Mouse (Mus musculus) spleen, embryonic (tissue): Measurements from ENCODE around the gene Zp3.

Source experiments
- CTCF ChIA-PET: fragments of 350-600 bp; sonication (Branson Sonifier 250); formaldehyde crosslinking; loops from one replicate; lab custom pipeline; 2022; lab: Charles Lee

The Zp3 gene

DNA sequence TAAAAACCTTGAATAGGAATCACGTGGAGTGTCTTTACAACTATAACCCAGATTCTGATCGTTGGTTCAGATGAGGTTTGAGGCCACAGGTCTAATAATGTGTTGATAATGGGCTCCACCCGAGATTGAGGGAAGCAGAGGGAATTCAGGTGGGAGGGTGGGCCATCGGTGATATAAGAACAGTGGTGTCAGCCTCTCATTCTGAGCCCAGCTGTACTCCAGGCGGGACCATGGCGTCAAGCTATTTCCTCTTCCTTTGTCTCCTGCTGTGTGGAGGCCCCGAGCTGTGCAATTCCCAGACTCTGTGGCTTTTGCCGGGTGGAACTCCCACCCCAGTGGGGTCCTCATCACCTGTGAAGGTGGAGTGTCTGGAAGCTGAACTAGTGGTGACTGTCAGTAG lies at the start of gene Zp3:
Zp3 (plus strand) TSS at position 196 of the 400 bp plus-strand sequence.
- CTCF ChIA-PET = no interaction called here

DNA sequence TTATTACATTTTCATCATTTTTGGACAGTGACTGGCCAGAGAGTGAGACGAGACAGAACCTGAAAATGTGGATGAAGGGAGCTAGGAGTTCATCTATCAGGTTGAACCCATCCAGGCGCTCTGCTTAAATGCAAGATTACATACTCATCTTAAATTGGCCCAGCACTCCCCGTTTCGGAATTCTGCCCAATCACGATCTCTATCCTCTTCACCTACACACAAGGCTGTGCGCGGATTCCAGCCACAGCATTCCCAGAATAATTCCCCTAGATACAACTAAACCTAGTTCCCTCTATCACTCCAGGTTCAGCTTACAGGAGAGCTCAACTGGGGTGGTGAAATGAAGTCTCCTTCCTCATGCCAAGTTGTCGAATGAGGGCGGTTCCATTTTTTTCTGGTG lies 48.4 kb upstream of the Zp3 start:
- CTCF ChIA-PET = interaction anchor here (0.5 to 1.2 kb wide), 3 partner anchors 25 to 1163 kb away, joined by 3 to 15 read pairs (median 3); no protein-coding TSS in a partner anchor

DNA sequence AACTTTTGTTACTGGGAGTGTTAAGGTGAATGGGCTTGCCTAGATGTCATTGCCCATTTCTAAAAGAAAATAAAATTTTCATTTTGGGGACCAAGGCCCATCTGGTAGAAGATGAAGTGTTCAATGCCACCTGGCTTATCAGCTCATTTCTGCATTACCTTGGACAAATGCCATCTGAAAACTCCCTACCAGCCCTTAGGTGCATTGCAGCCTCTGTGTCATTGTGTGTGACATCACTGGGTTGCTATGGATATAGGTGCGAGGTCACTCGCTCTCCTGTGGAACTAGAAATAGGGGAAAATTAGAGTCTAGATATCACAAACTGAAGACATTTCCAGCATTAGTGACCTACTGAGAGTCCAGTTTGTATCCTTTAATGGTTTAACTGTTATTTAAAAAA lies 47.5 kb upstream of the Zp3 start:
- CTCF ChIA-PET = interaction anchor here (0.6 to 1.2 kb wide), 2 partner anchors 31 to 957 kb away, joined by 5 to 15 read pairs; no protein-coding TSS in a partner anchor

DNA sequence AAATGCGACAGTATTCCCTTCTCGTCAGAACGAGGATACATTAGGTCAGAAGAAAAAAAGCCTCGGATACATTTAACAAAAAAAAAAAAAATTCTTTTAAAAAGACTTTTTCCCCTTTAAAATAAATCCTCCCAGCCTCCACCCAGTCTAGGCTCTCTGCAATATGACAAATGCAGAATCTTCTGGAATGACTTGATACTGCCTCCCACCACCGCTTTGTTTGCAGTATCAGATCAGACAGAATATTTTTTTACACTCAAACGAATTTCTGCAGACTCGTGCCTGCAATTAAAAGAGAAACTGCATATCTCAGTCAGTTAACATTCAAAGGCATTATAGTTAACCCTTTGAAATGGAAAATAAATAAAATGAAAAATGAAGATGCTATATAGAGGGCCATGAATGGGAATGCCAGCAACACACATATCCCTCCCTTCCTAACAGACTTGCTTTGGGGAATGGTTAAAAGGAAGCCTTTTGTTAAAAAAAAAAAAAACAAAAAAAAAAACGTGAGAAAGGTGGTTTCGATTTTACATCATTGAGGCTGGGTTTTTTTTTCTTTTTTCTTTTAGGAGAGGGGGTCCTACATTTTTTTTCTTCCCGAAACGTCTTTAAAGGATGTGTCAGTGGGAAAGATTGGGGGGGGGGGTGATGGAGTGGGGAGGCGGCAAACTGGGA lies 46.5 kb upstream of the Zp3 start:
- CTCF ChIA-PET = no interaction called here

DNA sequence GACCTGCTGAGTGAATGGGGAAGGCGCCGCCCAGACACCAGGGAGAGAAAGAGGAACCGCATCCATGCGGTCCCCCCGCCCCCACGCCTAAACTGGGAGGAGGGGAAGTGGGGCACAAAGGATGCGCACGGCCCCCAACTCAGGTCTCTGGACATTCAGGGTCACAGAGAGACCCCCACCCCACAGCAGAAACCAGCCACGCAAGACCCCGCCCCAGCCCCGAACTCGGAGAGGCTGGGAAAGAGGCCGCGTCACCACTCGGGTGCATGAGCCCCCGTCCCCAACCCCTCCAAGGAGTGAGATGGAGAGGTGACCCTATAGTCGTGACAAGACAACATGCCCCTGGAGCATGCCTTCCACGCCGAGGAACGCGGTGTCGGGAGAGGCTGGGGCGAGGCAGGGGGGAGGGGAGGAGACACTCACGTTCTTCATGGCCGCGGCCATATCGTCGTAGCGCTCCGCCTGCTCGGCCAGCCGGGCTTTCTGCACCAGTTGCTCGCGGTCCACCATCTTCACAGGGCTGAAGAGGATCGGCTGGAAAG lies 45.9 kb upstream of the Zp3 start:
- CTCF ChIA-PET = no interaction called here

DNA sequence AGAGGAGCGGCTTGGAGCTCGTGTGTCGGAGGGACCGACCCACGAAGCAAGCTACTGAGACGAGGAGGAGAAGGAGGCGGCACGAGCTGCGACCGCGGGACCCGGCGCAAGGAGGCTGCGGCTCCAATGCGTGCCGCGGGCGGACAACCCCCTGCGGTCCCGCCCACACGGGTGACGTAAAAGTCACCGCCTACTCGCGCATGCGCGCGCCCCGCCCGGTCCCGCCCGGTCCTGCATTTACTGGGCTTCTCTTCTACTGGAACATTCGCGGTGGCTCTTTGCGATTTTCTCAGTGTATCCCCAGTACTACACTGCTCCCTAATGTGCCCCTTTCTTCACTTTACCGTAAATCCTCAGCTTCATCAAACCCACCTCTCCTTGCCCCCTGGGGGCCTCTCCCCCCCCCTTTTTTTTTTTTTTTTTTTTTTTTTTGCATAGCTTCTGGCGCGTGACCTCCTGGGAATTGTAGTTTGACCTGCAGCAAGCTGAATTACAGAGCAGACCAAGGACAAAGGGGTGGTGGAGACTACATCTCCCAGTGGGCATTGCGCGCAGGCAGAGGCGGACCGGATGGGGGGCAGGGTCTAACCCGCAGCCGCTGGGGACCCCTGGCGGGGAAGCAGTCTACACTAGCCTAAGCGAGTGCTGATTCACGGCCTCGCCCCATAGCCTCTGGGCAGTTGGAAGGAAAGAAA lies 45.3 kb upstream of the Zp3 start, which contains the start of gene Ywhag:
Ywhag (minus strand) TSS at position 136 of the 695 bp plus-strand sequence.
- CTCF ChIA-PET = no interaction called here

DNA sequence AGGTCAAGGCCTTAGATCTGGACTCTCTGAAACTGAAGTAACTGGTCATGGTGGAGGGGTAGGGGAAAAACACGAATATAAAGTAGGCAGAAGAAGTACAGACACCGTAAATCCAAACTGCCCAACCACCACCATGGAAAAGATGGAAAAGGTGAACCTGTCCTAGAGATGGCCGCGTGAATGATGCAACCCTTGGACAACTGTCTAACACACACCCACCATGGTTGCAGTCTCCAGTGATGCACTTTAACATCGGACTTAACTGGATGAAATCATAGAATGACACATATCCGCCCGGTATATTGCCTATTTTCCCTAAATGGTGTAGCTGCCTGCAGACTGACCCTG lies 44.7 kb upstream of the Zp3 start:
- CTCF ChIA-PET = interaction anchor here (1.0 kb wide), 1 partner anchor 11 kb away, joined by 8 read pairs; no protein-coding TSS in a partner anchor

DNA sequence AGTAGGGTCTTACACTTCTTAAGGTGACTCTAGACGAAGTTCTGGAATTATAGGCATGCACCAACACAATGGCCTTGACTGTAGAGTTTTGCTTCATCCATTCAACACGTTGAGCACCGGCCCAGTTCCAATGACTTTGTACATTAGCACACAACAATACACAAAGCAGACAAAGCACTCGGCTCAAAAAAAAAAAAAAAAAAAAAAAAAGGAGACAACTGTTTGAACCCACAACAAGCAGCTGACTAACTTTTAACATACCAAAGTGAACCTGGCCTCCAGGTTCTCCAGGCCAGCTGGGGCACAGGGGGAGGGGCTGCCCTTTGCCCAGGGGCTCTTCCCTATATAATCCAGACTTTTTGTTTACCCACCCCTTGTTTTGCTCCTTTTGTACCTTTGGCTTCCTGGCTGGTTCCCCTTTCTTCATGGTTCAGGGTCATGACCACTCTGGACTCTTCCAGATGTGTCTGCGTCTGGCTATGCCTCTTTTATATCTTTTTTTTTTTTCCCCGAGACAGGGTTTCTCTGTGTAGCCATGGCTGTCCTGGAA lies 44.2 kb upstream of the Zp3 start:
- CTCF ChIA-PET = interaction anchor here (0.6 to 1.0 kb wide), 3 partner anchors 10 to 260 kb away, joined by 6 to 8 read pairs (median 7); no protein-coding TSS in a partner anchor

DNA sequence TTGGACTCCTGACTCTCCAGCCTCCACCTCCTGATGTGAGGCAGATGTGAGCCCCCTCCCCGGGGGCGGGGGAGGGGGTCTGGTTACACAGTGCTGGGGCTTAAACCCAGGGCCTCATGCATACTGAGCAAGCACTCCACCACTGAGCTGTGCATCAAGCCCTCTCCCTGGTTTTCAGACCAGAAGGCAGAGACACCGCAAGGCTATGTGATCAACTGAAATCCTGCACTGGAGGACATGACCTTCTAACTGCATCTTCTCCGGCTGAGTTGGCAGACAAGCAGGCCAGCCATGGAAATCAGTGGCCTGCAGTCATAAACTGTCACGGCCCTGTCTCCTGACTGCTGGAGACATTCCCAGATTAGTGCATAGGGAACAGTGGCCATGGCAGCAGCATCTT lies 39.3 kb upstream of the Zp3 start:
- CTCF ChIA-PET = interaction anchor here (0.6 kb wide), 1 partner anchor 29 kb away, joined by 4 read pairs; no protein-coding TSS in a partner anchor

DNA sequence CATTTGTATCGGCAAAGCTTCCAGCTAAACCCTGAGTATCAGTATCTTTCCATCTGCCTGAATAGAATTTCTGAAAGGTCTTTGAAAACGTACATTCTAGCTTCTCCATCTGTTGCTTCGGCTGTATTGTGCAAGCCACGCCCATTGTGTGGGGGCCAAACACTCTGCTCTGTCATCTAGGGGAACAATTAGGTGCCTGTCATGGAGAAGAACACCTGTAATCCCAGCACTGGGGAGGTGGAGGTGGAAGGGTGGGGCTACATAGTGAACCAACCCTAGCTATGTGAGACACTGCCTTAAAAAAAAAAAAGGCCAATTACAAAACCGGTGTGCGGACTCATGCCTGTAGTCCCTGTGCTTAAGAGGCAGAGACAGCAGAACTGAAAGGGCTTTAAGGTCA lies 37.2 kb upstream of the Zp3 start:
- CTCF ChIA-PET = no interaction called here

DNA sequence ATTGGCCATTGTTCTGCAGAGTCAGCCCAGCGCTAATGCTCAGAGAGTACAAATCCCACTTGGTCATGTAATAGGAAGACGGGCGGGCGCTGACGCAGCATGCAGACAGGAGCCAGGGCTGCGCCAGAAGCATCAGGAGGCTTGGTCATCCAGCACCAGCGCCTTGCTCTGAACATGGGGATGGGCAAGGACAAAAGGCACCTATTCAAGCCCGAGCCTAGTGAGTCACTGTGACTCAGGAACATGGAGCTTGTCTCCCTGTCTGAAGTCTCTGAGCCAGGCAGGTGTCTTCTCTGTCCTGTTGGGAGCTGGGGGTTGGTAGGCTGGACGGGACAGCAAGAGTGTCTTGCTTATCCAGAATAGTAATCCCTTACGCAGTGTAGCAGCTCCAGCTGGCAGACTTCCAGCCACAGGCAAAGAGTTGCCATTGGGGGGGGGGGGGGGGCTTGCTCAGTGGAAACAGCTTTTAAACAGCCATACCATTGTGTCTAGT lies 33.9 kb upstream of the Zp3 start:
- CTCF ChIA-PET = interaction anchor here (0.6 to 0.9 kb wide), 2 partner anchors 10 to 116 kb away, joined by 4 to 8 read pairs; no protein-coding TSS in a partner anchor

DNA sequence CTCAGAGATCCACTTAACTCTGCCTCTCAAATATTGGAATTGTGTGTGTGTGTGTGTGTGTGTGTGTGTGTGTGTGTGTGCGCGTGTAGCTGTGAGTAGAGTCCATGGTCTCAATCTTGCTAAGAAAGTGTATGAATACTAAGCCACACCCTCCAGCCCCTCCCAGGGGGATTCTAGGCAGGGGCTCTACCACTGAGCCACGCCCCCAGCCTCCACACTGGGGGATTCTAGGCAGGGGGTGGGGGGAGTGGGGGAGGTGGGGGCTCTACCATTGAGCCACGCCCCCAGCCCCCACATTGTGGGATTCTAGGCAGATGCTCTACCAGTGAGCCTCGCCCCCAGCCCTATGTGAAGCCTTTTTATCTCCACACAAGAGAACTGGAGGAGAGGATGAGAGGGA lies 33.3 kb upstream of the Zp3 start:
- CTCF ChIA-PET = interaction anchor here (0.6 kb wide), 1 partner anchor 116 kb away, joined by 4 read pairs; no protein-coding TSS in a partner anchor

DNA sequence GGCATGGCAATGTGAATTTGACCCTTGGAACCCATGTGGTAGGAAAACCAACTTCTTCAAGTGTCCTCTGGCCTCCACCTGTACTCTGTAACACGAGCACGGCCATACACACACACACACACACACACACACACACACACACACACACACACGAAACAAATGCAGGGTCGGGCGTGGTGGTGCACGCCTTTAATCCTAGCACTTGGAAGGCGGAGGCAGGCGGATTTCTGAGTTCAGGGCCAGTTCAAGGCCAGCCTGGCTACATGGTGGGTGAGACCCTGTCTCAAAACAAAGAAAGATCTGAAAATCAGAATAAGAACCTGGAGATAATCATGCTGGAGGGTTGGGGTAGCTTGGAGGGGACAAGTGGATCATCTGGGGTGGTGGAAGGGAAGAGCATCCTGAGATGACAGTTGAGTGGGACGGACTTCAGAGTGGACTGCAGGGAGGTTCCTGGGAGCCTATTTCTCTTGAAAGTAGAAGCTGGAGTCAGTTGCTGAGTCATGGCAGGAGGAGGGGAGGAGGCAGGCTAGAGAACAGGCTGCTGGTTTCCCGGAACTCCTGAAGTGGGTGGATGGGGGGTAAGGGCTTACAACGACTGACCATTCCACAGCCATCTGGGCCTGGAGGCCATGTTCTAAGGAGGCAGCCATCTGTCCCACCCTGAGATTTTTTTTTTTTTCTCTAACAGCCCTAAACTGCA lies 29.0 kb upstream of the Zp3 start:
- CTCF ChIA-PET = interaction anchor here (0.7 kb wide), 1 partner anchor 57 kb away, joined by 4 read pairs; no protein-coding TSS in a partner anchor

DNA sequence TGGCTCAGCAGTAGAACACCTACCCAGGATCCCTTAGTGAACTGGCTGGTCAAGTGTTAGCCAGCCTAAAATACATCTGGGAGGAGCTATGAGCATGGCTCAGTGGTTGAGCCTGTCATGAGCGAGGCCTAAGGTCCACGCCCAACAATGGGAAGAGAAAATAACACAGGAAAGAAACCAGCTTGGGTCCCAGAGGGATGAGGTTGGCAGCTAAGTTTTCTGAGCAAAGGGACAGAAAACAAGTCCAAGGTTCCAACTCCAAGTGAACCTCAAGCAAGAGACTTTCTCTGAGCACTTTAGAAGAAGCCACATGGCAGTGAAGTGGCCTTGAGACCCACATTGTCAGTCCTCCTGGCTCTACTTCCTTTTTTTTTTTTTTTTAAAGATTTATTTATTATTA lies 28.2 kb upstream of the Zp3 start:
- CTCF ChIA-PET = interaction anchor here (0.7 kb wide), 1 partner anchor 27 kb away, joined by 7 read pairs; no protein-coding TSS in a partner anchor

DNA sequence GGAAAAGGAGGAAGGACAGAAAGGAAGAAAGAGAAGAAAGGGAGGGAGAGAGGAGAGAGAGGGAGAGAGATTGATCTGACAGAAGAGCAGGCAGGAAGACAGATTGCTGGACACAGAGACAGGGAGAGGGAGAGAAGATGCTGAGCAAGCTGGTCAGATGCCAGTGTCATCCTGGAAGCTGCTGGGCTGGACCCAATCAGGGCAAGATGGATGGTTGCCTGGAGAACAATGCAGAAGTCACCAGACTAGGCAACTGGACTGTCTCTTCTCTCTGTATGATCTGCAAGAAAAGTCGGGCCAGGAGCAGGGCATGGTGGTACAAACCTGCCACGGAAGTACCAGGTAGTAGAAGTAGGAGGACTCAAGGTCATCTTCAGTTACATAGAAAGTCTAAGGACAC lies 27.1 kb upstream of the Zp3 start:
- CTCF ChIA-PET = no interaction called here

DNA sequence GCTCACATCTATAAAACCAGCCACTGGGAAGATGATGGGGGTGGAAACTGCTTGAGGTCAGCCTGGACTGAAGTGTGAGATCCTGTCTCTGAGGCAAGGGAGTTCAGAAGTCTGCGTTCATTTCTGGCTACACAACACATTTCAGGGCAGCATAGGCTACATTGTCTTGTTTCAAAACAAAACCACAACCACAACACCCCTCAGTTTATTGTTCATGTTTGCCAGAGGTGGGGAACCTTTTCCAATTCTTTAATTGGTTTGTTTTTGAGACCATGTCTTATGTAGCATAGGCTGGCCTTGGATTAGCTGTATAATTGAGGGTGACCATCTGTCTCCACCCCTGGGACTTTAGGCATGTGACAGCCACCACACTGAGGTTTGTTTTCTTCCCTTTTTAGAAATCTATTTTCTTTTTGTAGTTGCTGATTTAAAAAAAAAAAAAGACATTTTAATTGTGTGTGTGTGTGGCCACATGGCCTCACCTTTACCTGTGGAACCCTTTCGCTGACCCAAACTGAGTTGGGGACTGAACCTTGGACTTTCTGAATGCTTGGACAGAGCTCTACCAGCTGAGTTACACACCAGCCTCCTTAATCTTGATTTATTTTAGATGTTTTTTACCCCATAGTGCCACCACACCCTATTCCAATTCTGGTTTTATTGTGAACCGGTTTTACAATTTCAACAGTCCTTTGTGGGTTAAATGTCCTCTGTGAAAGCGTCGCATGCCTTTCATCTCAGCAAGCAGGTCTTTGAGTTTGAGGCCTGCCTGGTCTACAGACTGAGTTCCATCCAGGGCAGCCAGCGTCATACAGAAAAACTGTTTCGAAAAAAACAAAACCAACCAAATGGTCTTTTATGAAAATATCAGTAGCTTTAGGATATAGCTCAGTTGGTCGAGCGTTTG lies 23.3 kb upstream of the Zp3 start:
- CTCF ChIA-PET = interaction anchor here (0.5 to 0.7 kb wide), 5 partner anchors 21 to 992 kb away, joined by 3 to 7 read pairs (median 5); partner anchors contain the start of gene Polr2j

DNA sequence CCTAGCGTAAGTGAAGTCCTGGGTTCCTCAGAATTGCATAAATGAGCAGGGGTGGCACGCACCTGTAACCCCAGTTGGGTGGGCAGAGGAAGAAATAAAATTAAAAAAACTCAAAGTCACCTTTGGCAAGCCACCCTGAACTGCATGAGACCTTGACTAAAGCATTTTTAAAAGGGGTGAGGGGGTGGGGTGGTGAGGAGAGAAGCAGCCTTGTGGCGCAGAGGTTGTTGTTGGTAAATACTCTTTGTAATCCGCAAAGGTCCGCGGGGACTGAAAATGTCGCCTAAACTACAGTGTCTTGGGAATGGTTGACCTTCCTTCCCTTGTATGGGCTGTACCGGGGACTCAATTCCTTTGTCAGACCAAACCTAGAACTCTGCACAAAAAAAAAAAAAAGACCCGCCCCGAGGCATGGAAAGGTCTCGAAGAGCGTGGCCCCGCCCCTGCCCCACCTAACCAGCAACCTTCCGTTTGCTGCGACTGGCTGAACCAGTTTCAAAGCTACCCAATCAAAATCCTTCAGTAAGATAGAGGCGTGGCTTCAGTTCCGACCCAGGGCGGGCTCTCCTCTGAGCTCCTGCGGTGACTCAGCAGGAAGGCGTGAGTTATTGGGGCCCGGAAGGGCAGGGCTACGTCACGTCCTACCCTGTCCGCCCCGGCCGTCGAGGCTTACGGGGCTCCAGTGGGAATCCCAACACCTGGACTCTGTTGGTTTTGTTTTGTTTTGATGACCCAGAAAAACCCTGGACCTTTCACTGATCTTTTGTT lies 22.5 kb upstream of the Zp3 start:
- CTCF ChIA-PET = interaction anchor here (0.5 to 0.7 kb wide), 4 partner anchors 22 to 481 kb away, joined by 3 to 7 read pairs (median 6); no protein-coding TSS in a partner anchor

DNA sequence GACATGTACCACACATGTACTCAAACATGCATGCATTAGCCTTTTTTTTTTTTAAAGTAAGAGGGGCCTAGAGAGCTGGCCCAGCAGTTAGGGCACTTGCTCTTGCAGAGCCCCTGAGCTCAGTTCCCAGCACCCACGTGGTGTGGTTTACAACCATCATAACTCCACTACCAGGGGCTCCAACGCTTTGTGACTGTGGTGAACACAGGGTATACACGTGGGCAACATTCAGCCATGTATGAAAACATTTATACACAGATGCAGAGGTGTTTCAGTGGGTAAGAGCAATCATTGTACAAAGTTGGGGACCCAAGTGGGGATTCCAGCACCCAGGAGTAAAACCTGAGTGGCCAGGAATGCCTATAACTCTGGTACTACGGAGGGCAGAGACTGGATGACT lies 21.5 kb upstream of the Zp3 start:
- CTCF ChIA-PET = no interaction called here

DNA sequence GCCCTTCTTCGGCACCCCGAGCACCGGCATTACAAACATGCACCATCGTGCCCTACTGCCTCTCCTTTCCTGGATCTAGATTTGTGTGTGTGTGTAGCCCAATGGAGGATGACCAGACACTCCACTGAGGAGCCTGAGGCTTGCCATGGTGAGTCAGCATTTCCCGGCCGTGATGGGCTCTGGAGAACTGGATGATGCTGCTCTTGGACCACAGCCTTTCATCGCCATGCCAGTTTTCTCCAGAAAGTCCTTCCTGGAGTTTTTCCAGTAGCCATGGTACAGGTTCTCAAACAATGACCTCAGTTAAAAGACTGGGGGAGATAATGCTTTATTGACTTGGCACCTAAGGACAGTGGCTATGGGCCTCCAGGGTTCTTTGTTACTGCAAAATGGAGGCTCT lies 20.0 kb upstream of the Zp3 start:
- CTCF ChIA-PET = no interaction called here
